Mouse (Mus musculus) frontal cortex, postnatal 10 days (tissue): ENCODE results near the gene Ap5m1.
"Not testable (repeated sequence)": the region's sequence is repeated elsewhere in the genome, so short reads cannot be mapped to it uniquely, and the experiment has no call there.

Experiments
- DNase-seq, 2 experiments: peaks; one replicate each; pipeline ENCODE4 v3.0.0; 2022; ENCODE audit warnings: low spot score in 2 of 2, mixed read lengths in 1 of 2

The Ap5m1 gene

GRCm38 (mm10) chr14:49065529-49066273, at the start of gene Ap5m1:
Gene Ap5m1 (plus strand): TSS chr14:49066097.
- peak in 1 of 2 experiments; percentile 19 for DNase-seq

GRCm38 (mm10) chr14:49019765-49020164, 46.1 kb upstream of the Ap5m1 start:
- DNase-seq, result no peak

GRCm38 (mm10) chr14:49027040-49027778, 38.7 kb upstream of the Ap5m1 start:
- no peak for DNase-seq

GRCm38 (mm10) chr14:49027779-49028368, 38.0 kb upstream of the Ap5m1 start:
- DNase-seq, result no peak

DNA sequence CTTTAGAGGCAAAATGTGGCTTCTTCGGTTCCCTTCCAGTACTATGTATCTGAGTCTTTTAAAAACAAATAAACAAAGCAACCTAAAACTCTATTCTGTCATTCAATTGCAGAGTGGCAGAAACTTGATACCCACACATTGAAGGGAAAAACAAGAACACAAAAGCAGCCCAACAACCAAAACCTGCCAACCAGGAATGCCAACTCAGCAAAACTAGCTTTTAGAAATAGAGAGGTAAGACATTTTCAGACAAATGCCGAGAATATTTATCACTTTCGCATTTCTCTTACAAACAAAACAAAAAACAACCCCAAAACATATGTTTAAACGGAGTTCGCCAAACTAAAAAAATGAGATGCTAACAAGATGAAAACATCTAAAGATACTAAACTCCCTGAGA, 36.9 kb upstream of the Ap5m1 start:
- DNase-seq, result no peak

GRCm38 (mm10) chr14:49045610-49046009, 20.3 kb upstream of the Ap5m1 start:
- DNase-seq, result no peak

GRCm38 (mm10) chr14:49049492-49049891, 16.4 kb upstream of the Ap5m1 start:
- DNase-seq, result no peak

DNA sequence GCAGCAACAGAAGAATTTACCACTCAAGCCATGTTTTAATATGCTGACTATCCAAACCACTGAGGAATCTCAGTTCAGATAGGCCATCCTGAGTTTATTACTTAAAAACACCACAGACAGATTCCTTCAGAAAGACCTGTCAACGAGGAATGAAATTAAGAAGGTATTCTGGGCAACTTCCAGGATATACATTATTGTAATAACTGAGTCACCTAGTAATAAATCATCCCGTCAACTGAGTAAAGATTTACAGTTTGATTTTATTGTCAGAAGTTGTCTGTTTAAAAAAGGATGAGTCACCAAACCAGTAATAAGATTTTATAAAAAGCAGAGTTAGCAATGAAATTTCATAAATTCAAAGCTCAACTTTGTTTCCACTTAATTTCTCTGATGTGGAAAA, 2.1 kb upstream of the Ap5m1 start:
- no peak for DNase-seq

DNA sequence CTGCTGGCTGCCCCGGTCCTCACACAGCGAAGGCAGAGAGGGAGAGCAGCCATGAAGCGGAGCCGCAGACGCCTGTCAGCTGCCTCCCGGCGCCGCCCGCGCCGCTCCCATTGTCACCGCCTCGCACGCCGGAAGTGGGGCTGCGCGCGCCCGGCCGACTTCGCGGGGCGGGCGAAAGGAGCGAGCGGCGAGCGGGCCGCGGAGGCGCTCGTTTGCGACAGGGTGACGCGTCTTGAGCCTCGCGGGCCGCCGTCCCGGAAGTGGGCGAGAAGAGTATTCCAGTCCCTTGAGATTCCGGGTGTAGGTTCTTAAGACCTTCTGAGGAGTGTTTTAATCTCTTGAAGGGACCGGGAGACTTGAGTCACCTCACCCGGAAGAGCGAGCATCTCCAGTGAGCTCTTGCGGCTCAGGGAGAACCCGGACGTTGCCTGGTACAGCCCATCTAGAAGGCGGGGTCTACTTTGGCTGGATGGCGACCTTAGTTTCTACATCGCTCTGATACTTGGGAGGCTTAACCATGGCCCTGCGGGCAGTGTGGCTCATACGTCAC, 452 bp downstream of the Ap5m1 start, which contains the start of gene Exoc5:
TSS of gene Exoc5 (minus strand) at position 380 of the 550 bp plus-strand sequence.
- DNase-seq, result peak; percentile 91 to 95

DNA sequence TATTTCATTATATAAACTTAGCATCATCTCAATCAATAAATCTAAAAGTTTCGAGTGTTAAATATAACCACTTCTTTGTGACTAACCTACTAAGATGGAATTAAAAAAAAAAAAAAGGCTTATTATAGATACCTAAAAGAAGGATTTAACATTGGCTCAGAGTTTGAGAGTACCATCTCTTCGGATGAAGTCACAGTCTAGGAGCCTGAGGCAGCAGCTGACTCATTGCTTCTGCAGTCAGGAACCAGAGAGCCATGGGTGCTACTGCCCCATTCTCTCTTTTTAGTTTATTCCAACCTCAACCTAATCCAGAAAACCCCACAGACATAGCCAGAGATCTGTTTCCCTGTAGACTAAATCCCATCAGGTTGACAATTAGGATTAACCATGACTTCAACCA, 6.9 kb downstream of the Ap5m1 start:
- DNase-seq, result no peak

DNA sequence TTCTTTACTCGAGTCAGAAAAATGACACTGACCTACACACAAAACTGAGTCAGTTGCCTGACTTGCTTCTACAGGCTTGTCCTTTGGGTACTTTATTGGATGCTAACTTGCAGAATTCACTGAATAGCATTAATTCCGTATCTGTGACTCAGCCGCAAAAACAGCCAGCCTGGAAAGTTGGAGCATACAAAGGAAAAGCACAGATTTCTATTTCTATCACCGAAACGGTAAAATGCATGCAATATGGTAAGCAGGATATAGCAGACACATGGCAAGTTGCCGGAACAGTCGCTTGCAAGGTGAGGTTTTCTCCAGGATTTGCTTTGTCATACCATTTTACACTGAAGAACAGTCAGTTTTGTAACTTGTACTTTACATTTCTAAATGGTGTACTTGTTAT, 8.0 kb downstream of the Ap5m1 start:
- DNase-seq, result no peak

DNA sequence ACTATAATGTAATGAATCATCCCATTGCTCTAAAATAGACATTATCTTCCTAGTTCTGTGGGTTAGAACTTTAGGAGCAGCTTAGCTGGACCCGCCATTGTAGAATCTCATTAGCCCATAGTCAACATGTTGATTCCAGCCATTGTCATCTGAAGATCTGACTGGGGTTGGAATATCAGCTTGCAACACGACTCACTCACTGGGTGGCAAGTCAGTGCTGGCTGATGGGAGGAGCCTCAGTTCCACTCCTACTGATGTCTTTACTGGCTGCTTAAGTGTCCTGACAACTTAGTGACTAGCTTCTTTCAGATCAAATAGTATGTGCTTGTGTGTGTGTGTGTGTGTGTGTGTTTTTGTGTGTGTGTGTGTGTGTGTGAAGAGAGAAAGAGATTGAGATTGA, 8.5 kb downstream of the Ap5m1 start:
- no peak for DNase-seq

DNA sequence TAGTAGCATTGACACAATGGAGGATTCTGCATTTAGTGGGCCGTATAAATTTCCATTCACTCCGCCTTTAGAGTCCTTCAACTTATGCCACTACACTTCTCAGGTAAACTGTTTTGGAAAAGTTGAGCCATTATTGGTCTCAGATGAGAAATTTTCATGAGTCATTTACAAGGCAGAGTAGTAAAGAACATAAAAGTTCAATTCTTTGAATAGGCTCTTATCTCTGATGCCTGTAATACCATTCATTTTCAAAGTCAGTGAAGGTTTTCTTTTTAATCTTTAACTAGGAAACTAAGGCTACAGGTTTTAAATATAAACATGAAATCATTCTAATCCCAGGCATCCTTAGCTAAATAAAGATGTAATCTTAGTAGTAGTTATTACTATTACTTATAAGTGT, 12.9 kb downstream of the Ap5m1 start:
- DNase-seq, result no peak

DNA sequence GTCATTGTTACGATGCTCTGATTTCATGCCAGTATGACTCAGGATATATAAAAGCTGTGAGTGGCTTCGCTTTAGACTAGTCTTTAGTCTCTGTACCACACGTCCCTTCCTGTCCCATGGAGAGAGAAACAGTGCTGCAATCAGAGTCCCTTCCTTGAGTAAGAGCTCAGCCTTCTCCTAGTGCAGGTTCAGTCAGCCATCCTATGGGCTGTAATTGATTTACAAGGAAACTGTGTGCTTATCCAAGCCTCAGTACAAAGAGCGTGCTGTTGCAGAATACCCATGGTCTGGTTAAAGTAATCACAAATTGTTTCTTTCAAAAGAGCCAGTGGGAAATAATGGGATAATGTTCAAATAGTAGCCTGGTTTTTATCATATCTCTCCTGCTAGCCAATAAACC, 20.6 kb downstream of the Ap5m1 start:
- DNase-seq, result no peak

- no peak for DNase-seq
Observed at GRCm38 (mm10) chr14:49088155-49089048, 22.5 kb downstream of the Ap5m1 start.

DNA sequence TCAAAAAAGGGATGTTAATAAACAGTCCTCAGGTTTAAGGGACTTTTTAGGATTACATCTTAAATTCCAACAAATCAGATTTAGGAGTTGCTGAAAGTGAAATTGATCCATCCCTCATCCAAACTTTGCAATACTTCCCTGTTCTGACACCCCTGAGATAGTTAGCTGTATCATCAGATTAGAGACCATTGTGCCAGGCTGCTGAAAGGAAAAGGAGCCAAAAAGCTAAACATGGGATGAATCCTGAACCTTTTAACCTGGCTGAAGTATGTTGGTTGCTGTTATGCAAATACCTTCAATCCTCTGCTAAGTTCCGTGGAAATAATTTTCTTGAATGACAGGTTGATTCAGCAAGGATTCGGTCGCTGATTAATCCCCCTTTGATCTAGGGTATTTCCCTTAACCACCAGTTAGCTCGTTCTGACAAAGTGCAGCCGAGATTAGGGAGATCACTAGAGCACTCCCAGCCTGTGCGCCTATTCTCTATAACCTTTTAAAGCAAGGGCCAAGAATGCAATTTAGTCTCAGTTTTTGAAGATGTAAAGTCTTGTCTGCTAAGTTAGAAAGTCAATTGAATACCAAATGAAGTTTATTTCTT, 23.7 kb downstream of the Ap5m1 start:
- no peak for DNase-seq

DNA sequence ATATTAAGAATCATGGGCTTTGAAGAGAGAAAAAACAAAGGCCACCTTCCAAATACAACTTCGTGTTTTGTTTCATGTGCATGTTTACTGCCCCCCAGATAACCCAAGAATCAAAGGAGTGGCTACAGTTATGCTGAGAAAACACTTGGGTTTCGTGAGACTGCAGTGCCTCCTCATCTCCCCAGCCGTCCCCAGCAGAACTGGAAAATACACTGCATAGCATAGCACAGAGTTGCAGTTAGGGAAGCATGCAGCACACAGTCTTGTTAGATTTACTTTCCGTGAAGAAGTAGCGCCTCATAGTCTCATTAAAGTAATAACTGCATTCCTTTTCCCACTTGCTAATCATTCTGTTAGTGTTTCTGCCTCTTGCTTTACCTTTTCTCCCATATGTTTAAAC, 24.2 kb downstream of the Ap5m1 start:
- no peak for DNase-seq

DNA sequence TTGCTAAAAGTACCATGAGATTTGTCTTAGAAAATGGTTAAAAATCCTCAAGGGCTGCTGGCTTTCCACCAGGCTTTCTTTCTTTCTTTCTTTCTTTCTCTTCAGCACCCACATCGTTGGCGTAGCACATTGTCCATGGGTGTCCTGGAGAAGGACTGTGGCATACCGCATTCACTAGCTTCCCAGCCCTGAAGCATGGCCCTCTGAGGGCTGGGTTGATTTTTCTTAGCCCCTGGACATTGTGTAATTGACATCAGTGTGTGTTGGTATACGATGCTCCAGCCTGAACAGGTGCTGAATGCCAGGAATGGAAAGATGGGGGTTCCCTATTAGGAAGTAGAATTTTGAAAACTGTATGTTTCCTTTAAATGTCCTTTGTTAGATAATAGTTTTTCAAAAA, 25.4 kb downstream of the Ap5m1 start:
- no peak for DNase-seq

DNA sequence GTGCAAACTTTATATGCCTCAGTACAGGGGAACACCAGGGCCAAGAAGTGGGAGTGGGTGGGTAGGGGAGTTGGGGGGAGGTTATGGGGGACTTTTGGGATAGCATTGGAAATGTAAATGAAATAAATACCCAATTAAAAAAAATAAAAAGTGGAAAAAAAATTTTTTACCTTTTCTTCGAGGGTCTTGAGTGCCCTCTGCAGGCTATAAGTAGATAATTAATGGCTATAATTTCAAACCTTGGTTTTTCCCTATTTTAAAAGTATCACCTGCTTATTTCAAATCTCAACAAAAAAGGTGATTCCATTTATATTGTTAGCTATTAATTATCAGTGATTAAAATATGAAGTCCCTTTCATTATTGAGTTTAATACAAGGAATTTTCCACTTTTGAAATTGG, 25.9 kb downstream of the Ap5m1 start:
- DNase-seq, result not testable (repeated sequence)

DNA sequence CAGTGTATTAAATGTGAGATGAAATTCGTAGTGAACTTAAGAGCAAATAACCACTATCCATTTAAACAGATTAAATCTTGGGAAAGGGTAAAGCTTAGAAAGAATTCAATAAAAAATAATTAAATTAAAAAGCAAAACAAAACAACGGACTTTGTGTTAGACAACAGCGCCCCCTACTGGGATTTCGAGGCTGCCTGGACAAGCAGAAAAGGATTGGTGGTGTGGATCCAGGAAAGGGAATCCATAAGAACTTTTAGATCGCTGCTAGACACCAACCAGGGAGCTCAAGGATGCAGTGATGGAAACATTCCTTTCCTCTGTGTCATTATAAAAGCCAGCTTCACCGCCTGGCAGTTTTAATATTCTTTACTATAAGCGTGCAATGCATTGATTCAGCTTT, 52.5 kb downstream of the Ap5m1 start:
- peak in 1 of 2 experiments; percentile 57 for DNase-seq

DNA sequence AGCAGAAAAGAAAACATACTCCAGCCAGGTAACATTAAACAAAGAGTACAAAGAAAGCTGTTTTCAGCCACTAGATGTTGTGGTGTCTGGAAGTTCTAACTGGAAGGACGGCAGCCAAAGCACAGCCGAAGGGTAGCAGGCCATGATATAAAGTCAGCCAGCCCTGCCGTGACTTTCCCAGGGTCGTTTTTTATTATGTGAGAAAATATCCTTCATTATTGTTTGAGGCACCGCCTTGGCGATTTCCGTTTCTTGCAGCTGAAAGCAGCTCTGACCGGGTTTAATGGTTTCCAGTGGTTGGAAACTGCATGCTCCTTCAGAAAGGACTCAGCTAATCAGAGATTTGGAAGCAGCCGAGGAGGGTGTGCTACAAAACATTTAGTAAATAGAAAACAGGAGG, 55.8 kb downstream of the Ap5m1 start:
- no peak for DNase-seq
